Mouse (Mus musculus) E14TG2a.4 (cell line): ENCODE measurements at regions not wholly inside any gene's neighbourhood (a gene's known extent, or its start where the extent isn't known, plus 50 kb on each side); places are given as distances from the start of the nearest gene placed in this dataset.

Experiments used
- CTCF ChIP-seq: conservative IDR thresholded peaks from 2 replicates; pipeline ENCODE4 v1.5.1; 2014; ENCODE audit warnings: low read length
- NANOG ChIP-seq: IDR thresholded peaks from 2 replicates; pipeline ENCODE4 v1.6.1; 2014; ENCODE audit warnings: borderline replicate concordance, low read length, mixed read lengths
- POU5F1 ChIP-seq: IDR thresholded peaks from 2 replicates; pipeline ENCODE4 v1.6.1; 2014; ENCODE audit warnings: low read length, borderline replicate concordance

GRCm38 (mm10) chr12:106559566-106559965, 549.5 kb downstream of the Vrk1 start:
- TF ChIP-seq CTCF (no peak), NANOG (no peak), POU5F1 (no peak)
